Mouse (Mus musculus) olfactory bulb, adult 2 months (tissue): ENCODE data around the gene Cyp2c29. TPM values are rescaled to one million over a fixed set of nuclear protein-coding genes. Genes with fewer than 3 reads are reported as not detected.
"Not testable (repeated sequence)": the region's sequence is repeated elsewhere in the genome, so short reads cannot be mapped to it uniquely, and the experiment has no call there.

Experiments
- H3K27ac ChIP-seq: fragments of 200-500 bp; 2 replicates; pipeline ENCODE4 v1.5.1; 2012; ENCODE audit warnings: low read depth, low read length; ENCODE audit not compliant: insufficient read depth
- H3K4me1 ChIP-seq: fragments of 200-500 bp; 2 replicates; pipeline ENCODE4 v1.6.1; 2012; ENCODE audit warnings: low read length; ENCODE audit not compliant: control insufficient read depth, insufficient read depth
- H3K4me3 ChIP-seq: fragments of 200-500 bp; 2 replicates; pipeline ENCODE4 v1.5.1; 2012; ENCODE audit warnings: mild to moderate bottlenecking, low read depth, low read length, moderate library complexity; ENCODE audit not compliant: insufficient read depth
- CTCF ChIP-seq: fragments of 200-500 bp; IDR thresholded peaks from 2 replicates; pipeline ENCODE4 v1.5.1; 2012; ENCODE audit warnings: low read depth, mild to moderate bottlenecking, low read length, moderate library complexity; ENCODE audit not compliant: insufficient read depth
- POLR2A ChIP-seq: fragments of 200-500 bp; IDR thresholded peaks from 2 replicates; pipeline ENCODE4 v1.6.1; 2012; ENCODE audit warnings: mild to moderate bottlenecking, low read depth, low read length, moderate library complexity; ENCODE audit not compliant: insufficient read depth
- WGBS: fragments of 180-500 bp; shearing (Covaris S2); methylation state at CpG from one replicate; pipeline ENCODE4 v1.1.7; 2018; 5-methylcytosine and 5-hydroxymethylcytosine counted together
- polyA plus RNA-seq: library from polyadenylated mRNA; stranded (reverse); fragments of >200 nt; gene quantifications from 2 replicates; pipeline ENCODE4 v1.2.4, GENCODE M21; 2012; ENCODE audit warnings: low replicate concordance; ENCODE audit not compliant: missing spikeins, insufficient read depth, insufficient read length

Cyp2c29 gene
- not detected in 2 replicates for polyA plus RNA-seq

GRCm38 (mm10) chr19:39269105-39269504 is at the start of gene Cyp2c29:
Gene Cyp2c29 (plus strand): TSS chr19:39269405.
- not testable (repeated sequence) for H3K4me3 ChIP-seq, H3K27ac ChIP-seq, H3K4me1 ChIP-seq
- no CpG with 5 or more reads among the region's 1 CpGs for WGBS

- not testable (repeated sequence) for H3K4me3 ChIP-seq, H3K27ac ChIP-seq, H3K4me1 ChIP-seq
- 69% methylated on average over 2 of the region's 2 CpGs for WGBS
These were observed 2.2 kb upstream of the Cyp2c29 start for GRCm38 (mm10) chr19:39267036-39267435.

- no peak for TF ChIP-seq CTCF
- Histone ChIP-seq H3K4me1 (no peaks in the 10 kb centered on the region), H3K4me3 (no peak overlapping the region), H3K27ac (no peak overlapping the region)
These were observed 13.6 kb downstream of the Cyp2c29 start for GRCm38 (mm10) chr19:39282801-39283200.

- TF ChIP-seq CTCF (no peak), POLR2A (no peak)
- Histone ChIP-seq H3K4me1 (no peaks in the 10 kb centered on the region), H3K4me3 (no peak overlapping the region), H3K27ac (no peak overlapping the region)
These were observed 16.4 kb downstream of the Cyp2c29 start for GRCm38 (mm10) chr19:39285637-39286036.

- TF ChIP-seq CTCF (no peak), POLR2A (no peak)
- Histone ChIP-seq H3K4me3 (no peak overlapping the region), H3K4me1 (no peaks in the 10 kb centered on the region), H3K27ac (no peak overlapping the region)
- 77% methylated on average over 4 of the region's 4 CpGs for WGBS
These were observed 17.6 kb downstream of the Cyp2c29 start for GRCm38 (mm10) chr19:39286825-39287224.

- TF ChIP-seq CTCF, result no peak
- no peak for TF ChIP-seq POLR2A
- 62% methylated on average over 3 of the region's 3 CpGs for WGBS
- H3K4me1 ChIP-seq, result no peaks in the 10 kb centered on the region
- H3K27ac ChIP-seq, result no peak overlapping the region
- no peak overlapping the region for H3K4me3 ChIP-seq
These were observed 19.8 kb downstream of the Cyp2c29 start for GRCm38 (mm10) chr19:39288978-39289377.

Other genes with a start within 250 kb of the Cyp2c29 start
- not detected in 2 replicates for gene Cyp2c65, start 208.4 kb upstream of the Cyp2c29 start, polyA plus RNA-seq
- not detected in 2 replicates for gene Cyp2c66, start 155.5 kb upstream of the Cyp2c29 start, polyA plus RNA-seq
- gene Cyp2c38, start 193.7 kb downstream of the Cyp2c29 start, polyA plus RNA-seq, result not detected in 2 replicates
- not detected in 2 replicates for gene Cyp2c39, start 241.5 kb downstream of the Cyp2c29 start, polyA plus RNA-seq